Mouse (Mus musculus): ENCODE results near the gene Fry. TPM values are rescaled to one million over a fixed set of nuclear protein-coding genes. Genes with fewer than 3 reads are reported as not detected.
A peak's percentile ranks its signal among the peaks of the same experiment; 100 is the strongest.

The Fry gene
- polyA plus RNA-seq, 1 experiment = 78.6 TPM

DNA sequence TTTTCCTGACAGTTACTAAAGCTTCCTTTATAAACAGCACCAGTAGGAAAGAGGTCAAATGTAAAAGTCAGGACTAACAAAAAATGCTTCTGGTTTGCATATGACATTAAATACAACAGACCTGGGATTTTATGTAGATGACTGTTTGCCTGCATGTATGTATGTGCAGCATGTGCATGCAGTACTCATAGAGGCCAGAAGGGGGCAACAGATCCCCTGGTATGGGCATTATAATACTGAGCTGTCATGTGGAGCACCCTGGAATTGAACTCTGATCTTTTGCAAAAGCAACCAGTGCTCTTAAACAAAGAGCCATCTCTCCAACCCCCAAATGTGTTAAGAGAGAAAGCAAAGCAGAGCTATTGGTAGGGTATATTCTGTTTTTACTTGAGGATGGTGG lies 296.4 kb downstream of the Fry start:
- no peak overlapping the region for H3K27ac ChIP-seq (ENCODE audit: insufficient read depth, low read length)
- H3K4me1 ChIP-seq (ENCODE audit: control insufficient read depth, insufficient read depth, low read length) = no peaks in the 10 kb centered on the region
- TF ChIP-seq CTCF (IDR thresholded peaks at IDR 0.05; ENCODE audit: extremely low read depth, insufficient read depth, low read length) (no peak), POLR2A (IDR thresholded peaks at IDR 0.05; ENCODE audit: extremely low read depth, insufficient read depth, low read length) (no peak)
- no peak overlapping the region for H3K4me3 ChIP-seq (ENCODE audit: insufficient read depth, low read length)

DNA sequence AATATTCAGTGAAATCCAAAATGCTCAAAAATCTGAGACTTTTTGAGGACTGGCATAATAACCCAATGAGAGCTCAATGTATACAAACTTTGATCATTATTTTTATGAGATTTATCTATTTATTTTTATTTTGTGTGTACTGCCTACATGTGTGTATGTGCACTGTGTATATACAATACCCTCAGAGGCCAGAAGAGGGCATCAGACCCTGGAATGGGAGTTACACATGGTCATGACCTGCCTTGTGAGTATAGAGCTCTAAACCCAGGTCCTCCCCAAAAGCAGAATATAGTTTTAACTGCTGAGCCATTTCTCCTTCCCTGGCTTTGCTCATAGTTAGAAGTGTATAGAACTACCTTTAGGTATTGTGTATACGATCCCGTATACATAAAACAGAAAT lies 298.8 kb downstream of the Fry start:
- TF ChIP-seq CTCF (IDR thresholded peaks at IDR 0.05; ENCODE audit: extremely low read depth, insufficient read depth, low read length) = no peak
- TF ChIP-seq POLR2A (IDR thresholded peaks at IDR 0.05; ENCODE audit: extremely low read depth, insufficient read depth, low read length) = no peak
- Histone ChIP-seq H3K4me1 (ENCODE audit: control insufficient read depth, insufficient read depth, low read length) (no peaks in the 10 kb centered on the region), H3K4me3 (ENCODE audit: insufficient read depth, low read length) (no peak overlapping the region), H3K27ac (ENCODE audit: insufficient read depth, low read length) (no peak overlapping the region)

DNA sequence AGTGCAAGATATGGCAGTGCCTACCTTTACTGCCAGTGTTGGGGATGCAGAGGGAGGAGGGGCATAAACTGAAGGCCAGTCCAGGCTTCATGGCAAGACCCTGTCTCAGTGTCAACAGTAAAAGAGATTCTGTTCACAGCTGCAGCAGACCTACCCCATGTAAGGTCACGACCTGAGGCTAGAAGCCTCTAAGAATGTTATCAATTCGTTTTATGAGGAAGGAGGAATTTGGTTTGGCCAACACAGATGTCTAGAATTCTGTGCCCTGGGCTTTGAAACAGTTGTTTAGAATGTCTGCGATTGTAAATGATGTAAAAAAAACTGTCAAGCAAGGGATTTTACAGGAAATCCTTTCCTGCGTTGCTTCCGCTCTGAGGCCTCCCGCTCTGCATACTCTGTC lies 299.6 kb downstream of the Fry start:
- TF ChIP-seq CTCF (IDR thresholded peaks at IDR 0.05; ENCODE audit: extremely low read depth, insufficient read depth, low read length) (no peak), POLR2A (IDR thresholded peaks at IDR 0.05; ENCODE audit: extremely low read depth, insufficient read depth, low read length) (no peak)
- no peak overlapping the region for H3K27ac ChIP-seq (ENCODE audit: insufficient read depth, low read length)
- no peaks in the 10 kb centered on the region for H3K4me1 ChIP-seq (ENCODE audit: control insufficient read depth, insufficient read depth, low read length)
- H3K4me3 ChIP-seq (ENCODE audit: insufficient read depth, low read length) = no peak overlapping the region

DNA sequence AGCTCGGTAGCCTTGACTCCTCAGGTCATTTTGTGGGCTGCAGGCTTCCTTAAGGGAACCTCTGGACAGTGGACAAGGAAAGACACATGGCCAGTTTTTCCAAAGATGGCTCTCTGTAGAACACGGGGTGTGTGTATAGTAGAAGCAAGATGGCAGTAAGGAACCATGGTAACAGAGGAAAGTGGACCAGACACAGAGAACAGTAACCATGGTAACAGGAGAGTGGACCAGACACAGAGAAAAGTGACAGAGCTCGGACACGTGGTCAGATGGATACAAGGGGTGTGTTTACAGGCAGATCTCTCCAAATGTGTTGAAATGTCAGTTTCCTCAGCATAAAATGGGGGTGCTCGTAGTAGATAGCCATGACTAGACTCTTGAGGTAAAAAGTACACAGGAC lies 306.6 kb downstream of the Fry start:
- TF ChIP-seq POLR2A (IDR thresholded peaks at IDR 0.05; ENCODE audit: extremely low read depth, insufficient read depth, low read length) = no peak
- no peak for TF ChIP-seq CTCF (IDR thresholded peaks at IDR 0.05; ENCODE audit: extremely low read depth, insufficient read depth, low read length)
- Histone ChIP-seq H3K27ac (ENCODE audit: insufficient read depth, low read length) (no peak overlapping the region), H3K4me3 (ENCODE audit: insufficient read depth, low read length) (no peak overlapping the region), H3K4me1 (ENCODE audit: control insufficient read depth, insufficient read depth, low read length) (no peaks in the 10 kb centered on the region)

DNA sequence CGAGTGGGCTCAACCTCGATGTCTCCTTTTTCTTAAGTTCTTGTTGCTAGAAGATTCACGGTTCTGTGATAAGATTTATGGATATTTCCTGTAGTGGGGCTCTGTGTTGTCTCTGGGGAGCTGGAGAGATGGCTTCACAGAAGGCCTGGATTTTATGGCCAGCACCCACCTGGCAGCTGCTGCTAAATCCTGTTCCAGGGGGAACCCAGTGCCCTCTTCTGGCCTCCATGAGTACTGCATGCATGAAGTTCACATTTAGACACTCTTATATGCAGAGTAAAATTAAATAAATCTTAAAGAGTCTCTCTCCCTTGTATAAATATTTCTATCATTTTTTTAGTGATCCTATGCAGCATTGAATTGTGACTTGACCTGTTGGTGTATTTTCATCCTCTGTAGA lies 308.1 kb downstream of the Fry start:
- peak; percentile 45 for TF ChIP-seq CTCF (IDR thresholded peaks at IDR 0.05; ENCODE audit: extremely low read depth, insufficient read depth, low read length)
- TF ChIP-seq POLR2A (IDR thresholded peaks at IDR 0.05; ENCODE audit: extremely low read depth, insufficient read depth, low read length) = no peak
- no peaks in the 10 kb centered on the region for H3K4me1 ChIP-seq (ENCODE audit: control insufficient read depth, insufficient read depth, low read length)
- no peak overlapping the region for H3K4me3 ChIP-seq (ENCODE audit: insufficient read depth, low read length)
- no peak overlapping the region for H3K27ac ChIP-seq (ENCODE audit: insufficient read depth, low read length)

DNA sequence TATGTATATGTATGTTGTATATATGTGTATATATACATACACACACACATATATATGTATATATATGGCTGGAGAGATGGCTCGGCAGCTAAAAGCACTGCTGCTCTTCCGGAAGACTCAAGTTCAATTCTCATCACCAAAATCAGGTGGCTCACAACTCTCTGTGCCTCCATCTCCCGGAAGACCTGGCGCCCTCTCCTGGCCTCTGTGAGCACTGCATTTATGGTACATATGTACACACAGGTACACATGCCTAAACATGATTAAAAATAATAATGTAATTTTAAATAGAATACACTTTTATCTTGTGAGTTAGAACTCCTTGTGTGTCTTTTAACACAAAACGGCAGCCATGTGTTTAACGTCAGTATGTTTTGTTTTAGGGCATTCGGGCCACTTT lies 312.8 kb downstream of the Fry start:
- peak; percentile 13; the same call in 1 of the 2 replicates for TF ChIP-seq CTCF (IDR thresholded peaks at IDR 0.05; ENCODE audit: extremely low read depth, insufficient read depth, low read length)
- TF ChIP-seq POLR2A (IDR thresholded peaks at IDR 0.05; ENCODE audit: extremely low read depth, insufficient read depth, low read length) = no peak
- Histone ChIP-seq H3K4me1 (ENCODE audit: control insufficient read depth, insufficient read depth, low read length) (no peaks in the 10 kb centered on the region), H3K4me3 (ENCODE audit: insufficient read depth, low read length) (no peak overlapping the region), H3K27ac (ENCODE audit: insufficient read depth, low read length) (no peak overlapping the region)

DNA sequence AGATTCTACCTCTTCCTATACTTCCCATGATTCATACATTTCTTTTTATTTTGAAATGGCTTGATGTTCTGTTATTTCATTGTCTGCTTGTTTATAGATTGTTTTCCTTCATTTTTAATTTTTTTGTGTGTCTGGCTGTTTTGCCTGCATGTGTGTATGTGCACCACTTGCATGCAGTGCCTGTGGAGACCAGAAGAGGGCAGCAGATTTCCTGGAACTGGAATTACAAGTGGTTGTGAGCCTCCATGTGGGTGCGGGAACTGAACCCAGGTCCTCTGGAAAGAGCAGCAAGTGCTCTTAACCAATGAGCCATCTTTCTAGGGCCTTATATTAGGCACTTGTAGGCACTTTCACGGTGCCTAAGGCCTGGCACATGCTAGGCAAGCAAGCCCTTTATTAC lies 314.5 kb downstream of the Fry start:
- Histone ChIP-seq H3K27ac (ENCODE audit: insufficient read depth, low read length) (no peak overlapping the region), H3K4me1 (ENCODE audit: control insufficient read depth, insufficient read depth, low read length) (no peaks in the 10 kb centered on the region; the same call in 1 of the 2 replicates), H3K4me3 (ENCODE audit: insufficient read depth, low read length) (no peak overlapping the region)
- TF ChIP-seq POLR2A (IDR thresholded peaks at IDR 0.05; ENCODE audit: extremely low read depth, insufficient read depth, low read length) = no peak
- TF ChIP-seq CTCF (IDR thresholded peaks at IDR 0.05; ENCODE audit: extremely low read depth, insufficient read depth, low read length) = no peak

DNA sequence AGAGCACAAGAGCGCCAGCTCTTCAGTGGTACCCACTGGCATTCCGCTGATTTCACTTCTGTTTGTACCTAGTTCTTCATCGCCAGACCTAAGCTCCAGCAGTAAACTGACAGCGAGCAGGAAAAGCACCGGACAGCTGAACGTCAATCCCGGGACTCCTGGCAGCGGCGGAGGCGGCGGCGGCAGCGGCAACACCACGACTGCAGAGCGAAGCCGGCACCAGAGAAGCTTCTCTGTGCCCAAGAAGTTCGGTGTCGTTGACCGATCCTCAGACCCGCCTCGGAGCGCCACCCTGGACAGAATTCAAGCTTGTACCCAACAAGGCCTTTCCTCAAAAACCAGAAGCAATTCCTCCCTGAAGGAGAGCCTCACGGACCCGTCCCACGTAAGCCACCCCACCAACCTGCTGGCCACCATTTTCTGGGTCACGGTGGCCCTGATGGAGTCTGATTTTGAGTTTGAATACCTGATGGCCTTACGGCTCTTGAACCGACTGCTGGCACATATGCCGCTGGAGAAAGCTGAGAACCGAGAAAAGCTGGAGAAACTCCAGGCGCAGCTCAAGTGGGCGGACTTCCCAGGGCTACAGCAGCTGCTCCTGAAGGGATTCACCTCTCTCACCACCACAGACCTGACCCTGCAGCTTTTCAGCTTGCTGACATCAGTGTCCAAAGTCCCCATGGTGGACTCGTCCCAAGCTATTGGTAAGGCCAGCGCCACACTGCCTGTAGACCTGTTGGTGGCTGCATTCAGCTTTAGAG lies 318.4 kb downstream of the Fry start:
- no peak overlapping the region for H3K27ac ChIP-seq (ENCODE audit: insufficient read depth, low read length)
- no peak for TF ChIP-seq POLR2A (IDR thresholded peaks at IDR 0.05; ENCODE audit: extremely low read depth, insufficient read depth, low read length)
- no peak for TF ChIP-seq CTCF (IDR thresholded peaks at IDR 0.05; ENCODE audit: extremely low read depth, insufficient read depth, low read length)
- no peak overlapping the region for H3K4me3 ChIP-seq (ENCODE audit: insufficient read depth, low read length)
- no peaks in the 10 kb centered on the region; the same call in 1 of the 2 replicates for H3K4me1 ChIP-seq (ENCODE audit: control insufficient read depth, insufficient read depth, low read length)

DNA sequence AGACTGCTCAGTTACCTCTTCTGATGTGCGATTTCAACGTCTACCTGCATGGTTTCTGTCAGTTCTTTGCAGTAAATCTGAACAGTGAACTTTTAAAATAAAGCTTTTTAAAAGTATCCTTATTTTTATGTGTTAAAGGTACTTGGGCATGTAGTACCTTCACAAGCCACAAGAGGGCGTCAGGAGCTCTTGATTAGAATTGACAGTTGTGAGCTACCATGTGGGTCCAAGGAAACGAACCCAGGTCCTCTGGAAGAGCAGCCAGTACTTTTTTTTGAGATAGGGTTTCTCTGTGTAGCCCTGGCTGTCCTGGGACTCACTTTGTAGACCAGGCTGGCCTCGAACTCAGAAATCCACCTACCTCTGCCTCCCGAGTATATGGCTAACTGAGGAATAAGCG lies 323.2 kb downstream of the Fry start:
- H3K4me3 ChIP-seq (ENCODE audit: insufficient read depth, low read length) = no peak overlapping the region
- H3K4me1 ChIP-seq (ENCODE audit: control insufficient read depth, insufficient read depth, low read length) = no peaks in the 10 kb centered on the region; the same call in 1 of the 2 replicates
- no peak overlapping the region for H3K27ac ChIP-seq (ENCODE audit: insufficient read depth, low read length)
- TF ChIP-seq CTCF (IDR thresholded peaks at IDR 0.05; ENCODE audit: extremely low read depth, insufficient read depth, low read length) (peak; percentile 49; the same call in 1 of the 2 replicates), POLR2A (IDR thresholded peaks at IDR 0.05; ENCODE audit: extremely low read depth, insufficient read depth, low read length) (no peak)

DNA sequence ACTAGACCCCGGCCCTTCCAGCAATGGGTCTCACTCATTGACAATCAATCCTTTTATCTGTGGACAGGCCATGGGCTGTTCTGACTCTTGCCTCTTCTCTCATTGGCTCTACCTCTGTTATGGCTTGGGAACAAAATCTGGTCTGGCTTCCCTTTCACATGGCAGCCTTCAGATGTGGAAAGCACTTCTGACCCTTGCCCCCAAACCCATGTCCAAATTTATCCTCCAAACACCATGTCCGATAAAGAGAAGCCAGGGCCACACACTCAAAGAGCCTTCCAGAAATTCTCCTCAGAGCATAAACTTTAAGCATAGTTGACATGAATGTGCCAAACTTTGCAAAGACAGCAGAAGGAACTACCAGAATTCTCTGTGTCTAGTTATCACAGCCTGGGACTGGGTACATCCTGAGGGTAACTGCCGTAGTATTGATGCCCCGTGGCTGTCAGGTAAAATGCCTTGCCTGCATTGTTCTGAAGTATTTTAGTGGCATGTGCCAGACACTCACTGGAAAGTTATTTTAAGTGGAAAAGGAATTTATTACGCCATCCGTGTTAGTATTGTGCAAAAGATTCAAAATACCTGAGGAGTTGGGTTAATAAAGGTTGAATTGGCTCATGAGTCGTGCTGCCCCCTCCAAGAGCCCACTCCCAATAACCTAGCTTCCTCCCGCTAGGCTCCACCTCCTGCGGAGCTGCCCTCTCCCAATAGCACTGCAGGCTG lies 333.0 kb downstream of the Fry start:
- H3K4me3 ChIP-seq (ENCODE audit: insufficient read depth, low read length) = no peak overlapping the region
- TF ChIP-seq POLR2A (IDR thresholded peaks at IDR 0.05; ENCODE audit: extremely low read depth, insufficient read depth, low read length) (no peak), CTCF (IDR thresholded peaks at IDR 0.05; ENCODE audit: extremely low read depth, insufficient read depth, low read length) (no peak)
- no peak overlapping the region for H3K27ac ChIP-seq (ENCODE audit: insufficient read depth, low read length)
- H3K4me1 ChIP-seq (ENCODE audit: control insufficient read depth, insufficient read depth, low read length) = no peaks in the 10 kb centered on the region
